Mouse (Mus musculus): Measurements from ENCODE around the gene Fbn1.

The Fbn1 gene

DNA sequence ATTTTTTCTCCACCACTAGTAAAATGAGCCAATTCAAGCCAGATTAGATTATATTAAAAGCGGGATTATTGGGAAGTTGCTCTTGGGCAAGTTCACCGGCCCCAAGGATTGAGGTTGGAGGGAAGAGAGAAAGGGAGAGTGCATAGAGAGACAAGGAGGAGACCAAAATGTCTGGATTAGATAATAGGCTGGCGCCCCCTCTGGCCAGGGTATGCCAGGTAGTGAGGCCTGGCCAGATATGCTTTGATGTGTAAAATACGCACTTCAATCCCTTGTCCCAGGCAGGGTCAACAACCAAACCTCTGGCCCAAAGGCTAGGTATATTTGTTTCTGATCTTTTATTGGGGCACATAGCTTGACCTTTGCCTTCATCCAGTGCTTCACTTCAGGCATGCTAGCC, 256.0 kb downstream of the Fbn1 start:
- no peak for DNase-seq (ENCODE audit: low read depth in 2 of 2, low spot score in 2 of 2)

All from CD8-positive naive resting alpha-beta T cell, adult 2 months (primary cell).